Mouse (Mus musculus) forebrain, embryonic 16.5 days (tissue): ENCODE data around the gene R3hcc1l. TPM values are rescaled to one million over a fixed set of nuclear protein-coding genes. Genes with fewer than 3 reads are reported as not detected.

Experiments
- ATAC-seq: fragments of 200-750 bp; cut with Nextera tagmentation; 2 replicates; pipeline ENCODE4 v1.8.0; 2017; ENCODE audit warnings: mild to moderate bottlenecking, moderate library complexity
- H3K27ac ChIP-seq: fragments of 300-500 bp; sonication (generic); 2 replicates; pipeline ENCODE4 v1.5.1; 2014; ENCODE audit warnings: low read length, control low read depth
- H3K27me3 ChIP-seq: fragments of 300-500 bp; sonication (generic); replicated peaks from 2 replicates; pipeline ENCODE4 v1.6.1; 2014; ENCODE audit warnings: low read length; ENCODE audit not compliant: control insufficient read depth, insufficient read depth
- H3K36me3 ChIP-seq: fragments of 300-500 bp; sonication (generic); 2 replicates; pipeline ENCODE4 v1.6.1; 2014; ENCODE audit not compliant: control insufficient read depth, insufficient read depth
- H3K4me1 ChIP-seq: fragments of 300-500 bp; sonication (generic); replicated peaks from 2 replicates; pipeline ENCODE4 v1.6.1; 2014; ENCODE audit warnings: low read length; ENCODE audit not compliant: control insufficient read depth, insufficient read depth
- H3K4me2 ChIP-seq: fragments of 300-500 bp; sonication (generic); 2 replicates; pipeline ENCODE4 v1.6.1; 2014; ENCODE audit warnings: mild to moderate bottlenecking, low read length, control low read depth
- H3K4me3 ChIP-seq: fragments of 300-500 bp; sonication (generic); replicated peaks from 2 replicates; pipeline ENCODE4 v1.5.1; 2014; ENCODE audit warnings: mild to moderate bottlenecking, low read length, control low read depth
- H3K9ac ChIP-seq: fragments of 300-500 bp; sonication (generic); replicated peaks from 2 replicates; pipeline ENCODE4 v1.6.1; 2014; ENCODE audit warnings: low read depth, low read length, control low read depth
- H3K9me3 ChIP-seq: fragments of 300-500 bp; sonication (generic); 2 replicates; pipeline ENCODE4 v1.6.1; 2016; ENCODE audit warnings: low read length; ENCODE audit not compliant: control insufficient read depth
- WGBS: fragments of 180-500 bp; shearing (Covaris S2); extraction: QIAGEN DNeasy Blood & Tissue Kit; methylation state at CpG from one replicate; pipeline ENCODE4 v1.1.7; 2014; 5-methylcytosine and 5-hydroxymethylcytosine counted together
- polyA plus RNA-seq: library from polyadenylated mRNA; unstranded; fragments of >200 nt; fragmentation: Nextera tagmentation; extraction: Ambion mirVana; gene quantifications from 2 replicates; pipeline ENCODE4 v1.2.1, GENCODE M21; 2015

Gene R3hcc1l
- polyA plus RNA-seq, 1 experiment from 2014 or later, result 19.3 TPM

DNA sequence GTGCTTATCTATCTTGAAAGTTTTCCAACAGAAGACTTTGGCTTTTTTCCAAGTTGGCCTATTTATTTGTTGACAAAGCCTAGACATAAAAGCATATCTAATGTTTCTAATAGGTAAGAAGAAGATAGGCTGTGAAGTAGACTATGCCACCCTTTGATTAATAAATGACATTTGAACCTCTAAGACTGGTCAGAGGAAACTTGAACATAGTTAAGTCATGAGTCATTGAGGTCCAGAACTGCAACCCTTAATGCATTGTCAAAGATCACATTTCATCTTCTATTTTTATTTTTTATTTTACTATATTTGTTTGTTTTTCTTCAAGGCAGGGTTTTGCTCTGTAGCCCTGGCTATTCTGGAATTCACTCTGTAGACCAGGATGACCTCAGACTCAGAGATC is 48.5 kb downstream of the R3hcc1l start:
- Histone ChIP-seq H3K27me3 (no peaks in the 10 kb centered on the region), H3K36me3 (no peaks in the 10 kb centered on the region), H3K4me2 (no peak overlapping the region), H3K4me1 (0 out of 2 replicates have a peak, but pooled peaks cover 4% of the 10 kb centered on the region), H3K4me3 (no peak overlapping the region), H3K9me3 (no peaks in the 10 kb centered on the region), H3K27ac (no peak overlapping the region), H3K9ac (no peak overlapping the region)
- ATAC-seq, result no peak

GRCm38 (mm10) chr19:42569076-42569475 is 50.5 kb downstream of the R3hcc1l start:
- WGBS, result 51% methylated on average over 2 of the region's 2 CpGs
- no peaks in the 10 kb centered on the region for H3K27me3 ChIP-seq

GRCm38 (mm10) chr19:42571291-42571690 is 52.7 kb downstream of the R3hcc1l start:
- no peak overlapping the region for H3K4me3 ChIP-seq
- 0 out of 2 replicates have a peak, but pooled peaks cover 4% of the 10 kb centered on the region for H3K4me1 ChIP-seq
- no peaks in the 10 kb centered on the region for H3K9me3 ChIP-seq
- no peaks in the 10 kb centered on the region for H3K27me3 ChIP-seq
- H3K36me3 ChIP-seq, result no peaks in the 10 kb centered on the region
- ATAC-seq, result no peak
- 84% methylated on average over 4 of the region's 4 CpGs for WGBS
- no peak overlapping the region for H3K4me2 ChIP-seq
- H3K9ac ChIP-seq, result no peak overlapping the region
- H3K27ac ChIP-seq, result no peak overlapping the region

More at GRCm38 (mm10) chr19:42569076-42569475, 50.5 kb downstream of the R3hcc1l start:
- Histone ChIP-seq H3K27ac (no peak overlapping the region), H3K4me1 (0 out of 2 replicates have a peak, but pooled peaks cover 4% of the 10 kb centered on the region), H3K9ac (no peak overlapping the region), H3K4me2 (no peak overlapping the region), H3K9me3 (no peaks in the 10 kb centered on the region), H3K36me3 (no peaks in the 10 kb centered on the region), H3K4me3 (no peak overlapping the region)
- no peak for ATAC-seq

DNA sequence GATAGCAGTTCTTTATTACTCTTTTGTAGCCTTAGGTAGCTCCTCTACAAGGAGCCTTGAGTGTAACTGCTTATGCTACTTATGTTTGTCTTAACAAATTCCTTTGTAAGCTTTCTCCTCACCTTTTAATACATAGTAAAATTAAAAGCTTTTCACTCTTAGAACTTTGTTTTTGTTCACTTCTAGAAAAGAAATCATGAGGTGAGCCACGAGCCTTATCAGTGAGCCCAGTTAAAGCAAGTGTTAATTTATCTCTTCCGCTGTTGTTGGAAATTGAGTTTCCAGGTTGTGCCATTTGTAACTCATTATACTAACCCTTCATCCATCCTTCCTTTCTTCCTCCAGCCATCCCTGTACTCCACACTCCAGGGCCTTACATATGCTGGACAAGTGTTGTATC is 56.8 kb downstream of the R3hcc1l start:
- Histone ChIP-seq H3K36me3 (no peaks in the 10 kb centered on the region), H3K4me2 (no peak overlapping the region), H3K27me3 (no peaks in the 10 kb centered on the region), H3K9me3 (no peaks in the 10 kb centered on the region), H3K27ac (no peak overlapping the region), H3K4me1 (no peaks in the 10 kb centered on the region), H3K9ac (no peak overlapping the region), H3K4me3 (no peak overlapping the region)
- ATAC-seq, result no peak
- WGBS, result 93% methylated on average over 2 of the region's 2 CpGs

- WGBS, result 71% methylated on average over 1 of the region's 1 CpGs
- no peak for ATAC-seq
Observed at GRCm38 (mm10) chr19:42576856-42577255, 58.3 kb downstream of the R3hcc1l start.

DNA sequence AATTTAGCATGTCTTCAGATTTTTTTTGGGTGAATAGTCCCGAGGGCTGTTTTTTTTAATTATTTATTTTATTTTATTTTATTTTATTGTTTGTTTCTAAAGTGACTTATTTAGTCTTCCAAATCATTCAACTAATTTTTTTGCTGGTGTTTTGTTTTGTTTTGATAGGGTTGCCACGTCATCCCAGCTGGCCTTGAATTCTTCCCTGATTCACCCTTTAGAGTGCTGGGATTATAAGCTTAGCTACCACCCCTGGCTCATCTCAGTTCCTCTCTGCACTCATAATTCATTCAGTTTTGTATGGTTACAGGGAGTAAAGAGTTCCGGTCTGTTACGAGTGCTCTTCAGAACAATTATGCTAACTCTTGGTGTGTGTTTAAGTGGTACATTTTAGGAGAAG is 60.1 kb downstream of the R3hcc1l start:
- Histone ChIP-seq H3K4me3 (no peak overlapping the region), H3K9me3 (no peaks in the 10 kb centered on the region), H3K4me1 (no peaks in the 10 kb centered on the region), H3K4me2 (no peak overlapping the region), H3K27ac (no peak overlapping the region), H3K27me3 (no peaks in the 10 kb centered on the region), H3K36me3 (peaks cover 3% of the 10 kb centered on the region; the same call in 1 of the 2 replicates), H3K9ac (no peak overlapping the region)
- ATAC-seq, result no peak
- 84% methylated on average over 4 of the region's 4 CpGs for WGBS

More at GRCm38 (mm10) chr19:42576856-42577255, 58.3 kb downstream of the R3hcc1l start:
- Histone ChIP-seq H3K36me3 (no peaks in the 10 kb centered on the region), H3K4me1 (no peaks in the 10 kb centered on the region), H3K4me3 (no peak overlapping the region), H3K9me3 (no peaks in the 10 kb centered on the region), H3K27me3 (no peaks in the 10 kb centered on the region), H3K27ac (no peak overlapping the region), H3K4me2 (no peak overlapping the region), H3K9ac (no peak overlapping the region)

DNA sequence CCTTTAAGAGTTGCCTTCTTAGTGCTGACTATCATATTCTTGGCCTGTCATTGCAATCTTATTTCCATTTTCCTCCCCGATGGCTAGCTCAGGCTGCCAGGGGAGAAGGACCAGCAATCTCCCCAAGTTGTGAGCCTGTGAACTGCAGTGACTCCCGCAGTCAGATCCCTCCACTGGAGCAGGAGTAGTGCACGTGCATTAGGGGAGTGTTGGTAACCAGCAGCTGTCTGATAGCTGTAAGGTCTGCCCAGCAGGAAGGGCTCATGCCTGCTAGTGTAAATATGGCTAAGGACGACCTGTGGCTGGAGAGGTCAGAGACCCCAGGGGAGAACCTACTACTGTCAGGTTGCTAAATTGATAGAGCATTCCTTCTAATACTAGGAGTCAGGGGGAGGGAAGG is 62.1 kb downstream of the R3hcc1l start:
- Histone ChIP-seq H3K9ac (no peak overlapping the region), H3K27me3 (no peaks in the 10 kb centered on the region), H3K27ac (no peak overlapping the region), H3K4me3 (no peak overlapping the region), H3K9me3 (no peaks in the 10 kb centered on the region), H3K36me3 (peaks cover 4% of the 10 kb centered on the region; the same call in 1 of the 2 replicates), H3K4me1 (no peaks in the 10 kb centered on the region), H3K4me2 (no peak overlapping the region)
- 65% methylated on average over 4 of the region's 4 CpGs for WGBS
- no peak for ATAC-seq

GRCm38 (mm10) chr19:42582811-42583370 is 64.3 kb downstream of the R3hcc1l start:
- H3K9me3 ChIP-seq, result no peaks in the 10 kb centered on the region
- H3K9ac ChIP-seq, result no peak overlapping the region
- ATAC-seq, result no peak
- peaks cover 4% of the 10 kb centered on the region; the same call in 1 of the 2 replicates for H3K36me3 ChIP-seq
- 78% methylated on average over 13 of the region's 13 CpGs for WGBS
- no peaks in the 10 kb centered on the region for H3K27me3 ChIP-seq
- no peak overlapping the region for H3K4me3 ChIP-seq
- H3K4me2 ChIP-seq, result no peak overlapping the region
- H3K4me1 ChIP-seq, result peaks cover 3% of the 10 kb centered on the region; the same call in 1 of the 2 replicates
- H3K27ac ChIP-seq, result no peak overlapping the region

DNA sequence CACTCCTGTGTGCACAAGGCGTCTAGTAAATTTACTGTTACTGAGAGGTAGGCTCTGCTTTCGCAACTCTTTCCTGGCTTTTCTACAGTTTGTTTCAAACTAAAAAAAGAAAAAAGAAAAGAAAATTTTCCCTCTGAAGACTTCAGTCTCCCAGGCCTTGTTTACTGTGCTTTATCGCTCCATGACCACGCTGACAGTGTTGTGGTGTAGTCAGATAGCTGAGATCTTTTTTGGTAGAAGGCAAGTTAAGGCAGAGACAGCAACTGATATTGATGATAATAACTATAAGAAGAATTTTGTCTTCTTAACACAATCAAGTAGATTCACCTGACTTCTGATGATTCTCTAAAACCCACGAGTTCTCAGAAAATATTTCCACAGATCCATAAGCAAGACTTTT is 65.1 kb downstream of the R3hcc1l start:
- H3K4me2 ChIP-seq, result no peak overlapping the region
- H3K36me3 ChIP-seq, result peaks cover 4% of the 10 kb centered on the region; the same call in 1 of the 2 replicates
- peaks cover 7% of the 10 kb centered on the region; the same call in 1 of the 2 replicates for H3K4me1 ChIP-seq
- no peak overlapping the region for H3K4me3 ChIP-seq
- H3K9ac ChIP-seq, result no peak overlapping the region
- H3K9me3 ChIP-seq, result no peaks in the 10 kb centered on the region
- ATAC-seq, result no peak
- H3K27me3 ChIP-seq, result no peaks in the 10 kb centered on the region
- 93% methylated on average over 5 of the region's 5 CpGs for WGBS
- no peak overlapping the region for H3K27ac ChIP-seq
